Mouse (Mus musculus): Measurements from ENCODE around the gene Eif3a. TPM values are rescaled to one million over a fixed set of nuclear protein-coding genes. Genes with fewer than 3 reads are reported as not detected.

Gene Eif3a
- polyA plus RNA-seq, 2 experiments, result 95.1 to 96.1 TPM

DNA sequence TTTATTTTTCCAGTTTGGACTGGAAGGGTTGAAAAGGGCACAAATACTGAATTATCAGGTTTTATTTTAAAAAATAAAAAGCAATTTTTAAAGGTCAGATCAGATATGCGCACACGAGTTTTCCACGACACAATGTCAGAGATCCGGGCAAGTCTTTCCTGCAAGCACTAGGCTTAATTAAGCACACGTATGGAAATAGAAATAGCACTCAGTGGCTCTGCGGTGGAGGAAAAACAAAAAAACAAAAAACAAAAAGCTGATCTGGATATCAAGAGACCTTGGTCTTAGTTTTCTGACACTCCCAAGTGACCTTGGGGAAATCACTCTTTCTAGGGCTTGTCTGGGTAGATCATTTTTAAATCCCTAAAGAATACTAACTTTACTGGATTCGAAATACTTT is 1.0 kb downstream of the Eif3a start:
- WGBS (ENCODE audit: insufficient replicate concordance), result 1% methylated on average over 7 of the region's 7 CpGs
- Histone ChIP-seq H3K27ac (peak overlapping the region; percentile 99), H3K4me2 (ENCODE audit: low read depth) (peak overlapping the region; percentile 92), H3K27me3 (ENCODE audit: control insufficient read depth, insufficient read depth, low read length) (no peaks in the 10 kb centered on the region), H3K36me3 (replicated peaks; ENCODE audit: control insufficient read depth, insufficient read depth, low read depth) (peaks cover under 1% of the 10 kb centered on the region; the same call in 1 of the 2 replicates), H3K4me1 (replicated peaks; ENCODE audit: control insufficient read depth in 2 of 2, insufficient read depth in 2 of 2, low read length in 1 of 2) (peaks cover 7 to 14% of the 10 kb centered on the region in 2 experiments), H3K9ac (replicated peaks) (peak overlapping the region; percentile 100), H3K4me3 (ENCODE audit: insufficient read depth in 1 of 2, low read depth in 2 of 2, low read length in 2 of 2) (peak overlapping the region; percentile 80 to 99), H3K9me3 (ENCODE audit: control insufficient read depth, low read length) (no peaks in the 10 kb centered on the region)
- no peak for ATAC-seq (ENCODE audit: insufficient read depth)
- TF ChIP-seq CTCF (IDR thresholded peaks at IDR 0.05; ENCODE audit: low read depth), result no peak
- no peak for TF ChIP-seq EP300 (IDR thresholded peaks at IDR 0.05; ENCODE audit: low read depth)
- DNase-seq (ENCODE audit: low read depth in 3 of 3, low spot score in 3 of 3), result no peak

GRCm38 (mm10) chr19:60788214-60788960 is 2.1 kb downstream of the Eif3a start:
- TF ChIP-seq EP300 (IDR thresholded peaks at IDR 0.05; ENCODE audit: low read depth) (no peak), CTCF (IDR thresholded peaks at IDR 0.05; ENCODE audit: low read depth) (no peak)
- no peaks in the 10 kb centered on the region for H3K27me3 ChIP-seq (ENCODE audit: control insufficient read depth, insufficient read depth, low read length)
- peak overlapping the region; percentile 80 to 99 for H3K4me3 ChIP-seq (ENCODE audit: insufficient read depth in 1 of 2, low read depth in 2 of 2, low read length in 2 of 2)
- peak overlapping the region; percentile 62 for H3K9ac ChIP-seq (replicated peaks)
- ATAC-seq (ENCODE audit: insufficient read depth) (no peak), DNase-seq (ENCODE audit: low read depth in 3 of 3, low spot score in 3 of 3) (no peak)
- peak overlapping the region; percentile 92 for H3K4me2 ChIP-seq (ENCODE audit: low read depth)
- H3K4me1 ChIP-seq (replicated peaks; ENCODE audit: control insufficient read depth in 2 of 2, insufficient read depth in 2 of 2, low read length in 1 of 2), result peaks cover 7 to 14% of the 10 kb centered on the region in 2 experiments
- WGBS (ENCODE audit: insufficient replicate concordance), result 25% methylated on average over 6 of the region's 6 CpGs
- H3K27ac ChIP-seq, result no peak overlapping the region
- peaks cover 8% of the 10 kb centered on the region for H3K36me3 ChIP-seq (replicated peaks; ENCODE audit: control insufficient read depth, insufficient read depth, low read depth)
- H3K9me3 ChIP-seq (ENCODE audit: control insufficient read depth, low read length), result no peaks in the 10 kb centered on the region

GRCm38 (mm10) chr19:60787465-60788150 is 2.9 kb downstream of the Eif3a start:
- no peaks in the 10 kb centered on the region for H3K9me3 ChIP-seq (ENCODE audit: control insufficient read depth, low read length)
- TF ChIP-seq EP300 (IDR thresholded peaks at IDR 0.05; ENCODE audit: low read depth) (no peak), CTCF (IDR thresholded peaks at IDR 0.05; ENCODE audit: low read depth) (no peak)
- no peaks in the 10 kb centered on the region for H3K27me3 ChIP-seq (ENCODE audit: control insufficient read depth, insufficient read depth, low read length)
- DNase-seq (ENCODE audit: low read depth in 3 of 3, low spot score in 3 of 3) (no peak), ATAC-seq (ENCODE audit: insufficient read depth) (no peak)
- no peak overlapping the region for H3K27ac ChIP-seq
- peak overlapping the region; percentile 92 for H3K4me2 ChIP-seq (ENCODE audit: low read depth)
- peak overlapping the region; percentile 31 to 99; a peak in 3 of 4 replicates for H3K4me3 ChIP-seq (ENCODE audit: insufficient read depth in 1 of 2, low read depth in 2 of 2, low read length in 2 of 2)
- no peak overlapping the region; the same call in 1 of the 2 replicates for H3K9ac ChIP-seq (replicated peaks)
- H3K4me1 ChIP-seq (replicated peaks; ENCODE audit: control insufficient read depth in 2 of 2, insufficient read depth in 2 of 2, low read length in 1 of 2), result peaks cover 7 to 15% of the 10 kb centered on the region in 2 experiments
- 32% methylated on average over 2 of the region's 2 CpGs for WGBS (ENCODE audit: insufficient replicate concordance)
- peaks cover 8% of the 10 kb centered on the region for H3K36me3 ChIP-seq (replicated peaks; ENCODE audit: control insufficient read depth, insufficient read depth, low read depth)

DNA sequence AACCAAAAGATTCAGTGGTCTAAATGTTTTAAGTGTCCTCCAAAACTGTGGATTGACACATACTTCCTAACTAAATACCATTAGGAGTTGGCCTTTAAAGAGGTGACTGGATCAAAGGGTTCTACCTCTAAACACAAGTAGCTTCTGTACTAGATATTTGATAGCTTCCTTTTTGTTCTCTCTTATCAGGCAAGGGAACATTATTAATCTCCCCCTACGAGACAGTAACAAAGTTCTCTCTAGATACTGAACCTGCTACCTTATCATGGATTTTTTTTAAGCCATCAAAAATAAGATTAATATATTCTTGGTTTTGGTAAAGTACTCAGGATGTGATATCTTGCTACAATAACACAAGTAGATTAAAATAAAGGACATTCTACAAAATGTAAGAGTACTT is 5.7 kb downstream of the Eif3a start:
- Histone ChIP-seq H3K9ac (replicated peaks) (no peak overlapping the region), H3K4me2 (ENCODE audit: low read depth) (no peak overlapping the region), H3K27me3 (ENCODE audit: control insufficient read depth, insufficient read depth, low read length) (no peaks in the 10 kb centered on the region), H3K27ac (no peak overlapping the region), H3K36me3 (replicated peaks; ENCODE audit: control insufficient read depth, insufficient read depth, low read depth) (peaks cover 28% of the 10 kb centered on the region), H3K4me1 (replicated peaks; ENCODE audit: control insufficient read depth in 2 of 2, insufficient read depth in 2 of 2, low read length in 1 of 2) (peaks cover 0 to 13% of the 10 kb centered on the region in 2 experiments; a peak in 3 of 4 replicates), H3K4me3 (ENCODE audit: insufficient read depth in 1 of 2, low read depth in 2 of 2, low read length in 2 of 2) (no peak overlapping the region), H3K9me3 (ENCODE audit: control insufficient read depth, low read length) (no peaks in the 10 kb centered on the region)
- ATAC-seq (ENCODE audit: insufficient read depth), result no peak
- 13% methylated on average over 1 of the region's 1 CpGs for WGBS (ENCODE audit: insufficient replicate concordance)
- no peak for TF ChIP-seq EP300 (IDR thresholded peaks at IDR 0.05; ENCODE audit: low read depth)
- TF ChIP-seq CTCF (IDR thresholded peaks at IDR 0.05; ENCODE audit: low read depth), result no peak
- DNase-seq (ENCODE audit: low read depth in 3 of 3, low spot score in 3 of 3), result no peak

DNA sequence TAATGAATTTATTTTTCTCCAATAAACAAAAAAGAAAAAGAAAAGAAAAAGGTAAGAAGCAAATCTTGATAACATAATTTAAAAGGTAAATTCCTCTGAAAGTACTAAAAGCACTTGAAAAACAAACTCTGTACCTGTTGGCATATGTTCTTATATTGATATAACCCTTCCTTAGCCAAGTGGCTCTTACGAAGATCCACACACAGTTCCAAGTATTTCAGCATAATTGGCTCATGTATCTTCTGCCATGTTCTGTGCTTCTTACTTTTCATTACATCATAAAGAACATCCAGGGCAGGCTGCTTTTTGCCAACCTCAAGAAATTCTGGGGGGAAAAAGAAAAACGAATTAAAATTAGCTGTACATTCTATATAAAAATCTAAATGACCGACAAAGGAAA is 8.4 kb downstream of the Eif3a start:
- H3K36me3 ChIP-seq (replicated peaks; ENCODE audit: control insufficient read depth, insufficient read depth, low read depth), result peaks cover 47% of the 10 kb centered on the region
- H3K4me1 ChIP-seq (replicated peaks; ENCODE audit: control insufficient read depth in 2 of 2, insufficient read depth in 2 of 2, low read length in 1 of 2), result peaks cover 0 to 7% of the 10 kb centered on the region in 2 experiments; a peak in 3 of 4 replicates
- no peak overlapping the region for H3K9ac ChIP-seq (replicated peaks)
- DNase-seq (ENCODE audit: low read depth in 3 of 3, low spot score in 3 of 3) (no peak), ATAC-seq (ENCODE audit: insufficient read depth) (no peak)
- no peak overlapping the region for H3K27ac ChIP-seq
- H3K9me3 ChIP-seq (ENCODE audit: control insufficient read depth, low read length), result no peaks in the 10 kb centered on the region
- WGBS (ENCODE audit: insufficient replicate concordance), result 79% methylated on average over 3 of the region's 3 CpGs
- H3K4me3 ChIP-seq (ENCODE audit: insufficient read depth in 1 of 2, low read depth in 2 of 2, low read length in 2 of 2), result no peak overlapping the region
- TF ChIP-seq CTCF (IDR thresholded peaks at IDR 0.05; ENCODE audit: low read depth) (no peak), EP300 (IDR thresholded peaks at IDR 0.05; ENCODE audit: low read depth) (no peak)
- no peaks in the 10 kb centered on the region for H3K27me3 ChIP-seq (ENCODE audit: control insufficient read depth, insufficient read depth, low read length)
- H3K4me2 ChIP-seq (ENCODE audit: low read depth), result no peak overlapping the region

Measured in liver, embryonic 14.5 days (tissue).